Mouse (Mus musculus): ENCODE results near the gene Rptor. TPM values are rescaled to one million over a fixed set of nuclear protein-coding genes. Genes with fewer than 3 reads are reported as not detected.
A peak's percentile ranks its signal among the peaks of the same experiment; 100 is the strongest.

Rptor gene
- total RNA-seq, 2 experiments from 2014 or later: 63.1 to 64.1 TPM

- no peak for DNase-seq (ENCODE audit: low spot score in 2 of 2)
Observed at GRCm38 (mm10) chr11:119780290-119780689, 177.6 kb downstream of the Rptor start.

- DNase-seq (ENCODE audit: low spot score in 2 of 2): no peak
Observed at GRCm38 (mm10) chr11:119781165-119781564, 178.5 kb downstream of the Rptor start.

- no peak for DNase-seq (ENCODE audit: low spot score in 2 of 2)
Observed at GRCm38 (mm10) chr11:119781726-119782125, 179.0 kb downstream of the Rptor start.

GRCm38 (mm10) chr11:119783653-119784052 is 180.9 kb downstream of the Rptor start:
- DNase-seq (ENCODE audit: low spot score in 2 of 2): no peak

- DNase-seq (ENCODE audit: low spot score in 2 of 2): no peak
Observed at GRCm38 (mm10) chr11:119784672-119785341, 182.1 kb downstream of the Rptor start.

GRCm38 (mm10) chr11:119785661-119786384 is 183.1 kb downstream of the Rptor start:
- no peak for DNase-seq (ENCODE audit: low spot score in 2 of 2)

GRCm38 (mm10) chr11:119786385-119786880 is 183.7 kb downstream of the Rptor start:
- DNase-seq (ENCODE audit: low spot score in 2 of 2): no peak

GRCm38 (mm10) chr11:119788488-119788887 is 185.8 kb downstream of the Rptor start:
- no peak for DNase-seq (ENCODE audit: low spot score in 2 of 2)

GRCm38 (mm10) chr11:119788919-119789713 is 186.4 kb downstream of the Rptor start:
- DNase-seq (ENCODE audit: low spot score in 2 of 2): no peak

GRCm38 (mm10) chr11:119791923-119792564 is 189.3 kb downstream of the Rptor start:
- DNase-seq (ENCODE audit: low spot score in 2 of 2): no peak

- DNase-seq (ENCODE audit: low spot score in 2 of 2): no peak
Observed at GRCm38 (mm10) chr11:119793378-119793777, 190.7 kb downstream of the Rptor start.

GRCm38 (mm10) chr11:119794020-119794419 is 191.3 kb downstream of the Rptor start:
- DNase-seq (ENCODE audit: low spot score in 2 of 2): no peak

GRCm38 (mm10) chr11:119794671-119795070 is 192.0 kb downstream of the Rptor start:
- peak; percentile 47 to 55 for DNase-seq (ENCODE audit: low spot score in 2 of 2)

GRCm38 (mm10) chr11:119796406-119796805 is 193.7 kb downstream of the Rptor start:
- peak; percentile 69 to 77 for DNase-seq (ENCODE audit: low spot score in 2 of 2)

- no peak for DNase-seq (ENCODE audit: low spot score in 2 of 2)
Observed at GRCm38 (mm10) chr11:119796846-119797245, 194.1 kb downstream of the Rptor start.

GRCm38 (mm10) chr11:119799536-119799935 is 196.8 kb downstream of the Rptor start:
- DNase-seq (ENCODE audit: low spot score in 2 of 2): no peak

GRCm38 (mm10) chr11:119801855-119802254 is 199.2 kb downstream of the Rptor start:
- no peak for DNase-seq (ENCODE audit: low spot score in 2 of 2)

GRCm38 (mm10) chr11:119802947-119803346 is 200.2 kb downstream of the Rptor start:
- no peak for DNase-seq (ENCODE audit: low spot score in 2 of 2)

- no peak for DNase-seq (ENCODE audit: low spot score in 2 of 2)
Observed at GRCm38 (mm10) chr11:119804392-119804791, 201.7 kb downstream of the Rptor start.

- no peak for DNase-seq (ENCODE audit: low spot score in 2 of 2)
Observed at GRCm38 (mm10) chr11:119805112-119805750, 202.5 kb downstream of the Rptor start.

GRCm38 (mm10) chr11:119806539-119806938 is 203.8 kb downstream of the Rptor start:
- DNase-seq (ENCODE audit: low spot score in 2 of 2): no peak

All from left cerebral cortex, adult 18-20 months (tissue).